Mouse (Mus musculus): Measurements from ENCODE around the gene Adora3. TPM values are rescaled to one million over a fixed set of nuclear protein-coding genes. Genes with fewer than 3 reads are reported as not detected.

Adora3 gene
- total and polyA plus RNA-seq, 2 experiments, result 0.09 TPM; not detected in 1

GRCm38 (mm10) chr3:105958204-105958603, 87.5 kb downstream of the Adora3 start:
- TF ChIP-seq CTCF (IDR thresholded peaks at IDR 0.05; ENCODE audit: low read depth, low read length) (no peak), POLR2A (IDR thresholded peaks at IDR 0.05; ENCODE audit: extremely low read depth, insufficient read depth, low read length) (no peak)
- Histone ChIP-seq H3K36me3 (ENCODE audit: control insufficient read depth, insufficient read depth, low read length) (peaks cover 26% of the 10 kb centered on the region), H3K4me1 (ENCODE audit: control insufficient read depth, insufficient read depth, low read length) (peaks cover 14% of the 10 kb centered on the region), H3K9ac (ENCODE audit: low read depth, low read length) (peak overlapping the region; percentile 91), H3K4me3 (ENCODE audit: insufficient read depth, low read depth, low read length) (peak overlapping the region; percentile 80), H3K27ac (replicated peaks; ENCODE audit: insufficient read depth, low read depth, low read length) (no peak overlapping the region; the same call in 1 of the 2 replicates), H3K79me2 (ENCODE audit: control insufficient read depth, insufficient read depth, low read length) (peaks cover 20% of the 10 kb centered on the region; the same call in 1 of the 2 replicates), H3K27me3 (ENCODE audit: control insufficient read depth, insufficient read depth, low read length) (no peaks in the 10 kb centered on the region)
- no peak for DNase-seq (ENCODE audit: extremely low read depth, low read depth, low spot score)
- 22% methylated on average over 5 of the region's 5 CpGs for WGBS

Other genes with a start within 250 kb of the Adora3 start
- gene Ddx20, start 183.3 kb upstream of the Adora3 start, total RNA-seq (2014; rRNA removed), result 7.3 and 7.9 TPM in 2 replicates
- 6.9 and 7.4 TPM in 2 replicates for gene Ddx20, start 183.3 kb upstream of the Adora3 start, polyA plus RNA-seq (2012; rRNA removed)
- 0.09 and 0.13 TPM in 2 replicates for gene Inka2, start 166.3 kb upstream of the Adora3 start, total RNA-seq (2014; rRNA removed)
- gene Inka2, start 166.3 kb upstream of the Adora3 start, polyA plus RNA-seq (2012; rRNA removed), result 0.06 and 0.07 TPM in 2 replicates
- gene Rap1a, start 69.5 kb upstream of the Adora3 start, total RNA-seq (2014; rRNA removed), result 50.9 and 65.2 TPM in 2 replicates
- gene Rap1a, start 69.5 kb upstream of the Adora3 start, polyA plus RNA-seq (2012; rRNA removed), result 8.7 and 10.0 TPM in 2 replicates
- 0.27 TPM in 1 of 2 replicates, not detected in the other for gene Tmigd3, start within 50 bp of the Adora3 start, total RNA-seq (2014; rRNA removed)
- gene Tmigd3, start within 50 bp of the Adora3 start, polyA plus RNA-seq (2012; rRNA removed), result 0.12 TPM in 1 of 2 replicates, not detected in the other
- gene I830077J02Rik, start 61.8 kb downstream of the Adora3 start, total RNA-seq (2014; rRNA removed), result 0.40 and 0.55 TPM in 2 replicates
- gene I830077J02Rik, start 61.8 kb downstream of the Adora3 start, polyA plus RNA-seq (2012; rRNA removed), result 0.39 and 0.54 TPM in 2 replicates
- gene Wdr77, start 88.5 kb downstream of the Adora3 start, total RNA-seq (2014; rRNA removed), result 7.7 and 10.6 TPM in 2 replicates
- gene Wdr77, start 88.5 kb downstream of the Adora3 start, polyA plus RNA-seq (2012; rRNA removed), result 24.1 and 30.1 TPM in 2 replicates
- 445 and 641 TPM in 2 replicates for gene Atp5f1, start 89.2 kb downstream of the Adora3 start, total RNA-seq (2014; rRNA removed)
- gene Atp5f1, start 89.2 kb downstream of the Adora3 start, polyA plus RNA-seq (2012; rRNA removed), result 237 and 247 TPM in 2 replicates
- 0.37 and 0.67 TPM in 2 replicates for gene Ovgp1, start 102.9 kb downstream of the Adora3 start, total RNA-seq (2014; rRNA removed)
- 0.21 and 0.34 TPM in 2 replicates for gene Ovgp1, start 102.9 kb downstream of the Adora3 start, polyA plus RNA-seq (2012; rRNA removed)
- gene Pifo, start 143.8 kb downstream of the Adora3 start, total RNA-seq (2014; rRNA removed), result not detected in 2 replicates
- not detected in 2 replicates for gene Pifo, start 143.8 kb downstream of the Adora3 start, polyA plus RNA-seq (2012; rRNA removed)
- gene Chil5, start 162.0 kb downstream of the Adora3 start, total RNA-seq (2014; rRNA removed), result not detected in 2 replicates
- not detected in 2 replicates for gene Chil5, start 162.0 kb downstream of the Adora3 start, polyA plus RNA-seq (2012; rRNA removed)
- not detected in 2 replicates for gene Chia1, start 242.4 kb downstream of the Adora3 start, total RNA-seq (2014; rRNA removed)
- not detected in 2 replicates for gene Chia1, start 242.4 kb downstream of the Adora3 start, polyA plus RNA-seq (2012; rRNA removed)

Measured in liver, adult 2 months (tissue).